Mouse (Mus musculus): ENCODE results near the gene Hexb. TPM values are rescaled to one million over a fixed set of nuclear protein-coding genes. Genes with fewer than 3 reads are reported as not detected.
A peak's percentile ranks its signal among the peaks of the same experiment; 100 is the strongest.

Hexb gene
- polyA plus RNA-seq, 1 experiment: 30.9 TPM

GRCm38 (mm10) chr13:97238181-97238981 lies 40.2 kb upstream of the Hexb start:
- no peak overlapping the region for H3ac ChIP-seq (ENCODE audit: control insufficient read depth, insufficient read length)
- no peaks in the 10 kb centered on the region for H3K27me3 ChIP-seq (ENCODE audit: control insufficient read depth, insufficient read depth, insufficient read length)
- H3K4me3 ChIP-seq: no peak overlapping the region
- H3K4me2 ChIP-seq (ENCODE audit: low read depth): no peak overlapping the region
- peaks cover 20% of the 10 kb centered on the region for H3K79me2 ChIP-seq (ENCODE audit: control insufficient read depth, insufficient read depth)
- no peaks in the 10 kb centered on the region for H3K36me3 ChIP-seq (ENCODE audit: control insufficient read depth, insufficient read depth)
- no peak for TF ChIP-seq REST (IDR thresholded peaks at IDR 0.05; ENCODE audit: insufficient read depth, insufficient read length)
- TF ChIP-seq MAX (IDR thresholded peaks at IDR 0.05; ENCODE audit: low read depth): no peak
- TF ChIP-seq SRF (IDR thresholded peaks at IDR 0.05; ENCODE audit: control insufficient read depth, insufficient read length, low read depth): no peak
- no peak for TF ChIP-seq TCF12 (IDR thresholded peaks at IDR 0.05; ENCODE audit: insufficient read depth, poor library complexity, severe bottlenecking)
- TF ChIP-seq USF1 (IDR thresholded peaks at IDR 0.05; ENCODE audit: low read depth): no peak
- TF ChIP-seq POLR2AphosphoS2 (IDR thresholded peaks at IDR 0.05; ENCODE audit: insufficient read length, low read depth): no peak
- TF ChIP-seq TCF3 (IDR thresholded peaks at IDR 0.05; ENCODE audit: insufficient read length, low read depth): no peak
- no peak for TF ChIP-seq CEBPB (IDR thresholded peaks at IDR 0.05; ENCODE audit: insufficient read depth, poor library complexity, severe bottlenecking)
- no peak for TF ChIP-seq MYOG (IDR thresholded peaks at IDR 0.05; ENCODE audit: control insufficient read depth in 1 of 3, insufficient read depth in 1 of 3, insufficient read length in 2 of 3, low read depth in 2 of 3)
- no peak for TF ChIP-seq POLR2A (IDR thresholded peaks at IDR 0.05; ENCODE audit: insufficient read length, low read depth)
- no peak for TF ChIP-seq MYOD1 (IDR thresholded peaks at IDR 0.05; ENCODE audit: control insufficient read depth in 1 of 3, insufficient read length in 2 of 3, low read depth in 2 of 3)
- no peak for TF ChIP-seq E2F4 (IDR thresholded peaks at IDR 0.05; ENCODE audit: insufficient read depth)

- no peak for TF ChIP-seq POLR2A (IDR thresholded peaks at IDR 0.05; ENCODE audit: insufficient read length, low read depth)
- TF ChIP-seq MYOG (IDR thresholded peaks at IDR 0.05; ENCODE audit: control insufficient read depth in 1 of 3, insufficient read depth in 1 of 3, insufficient read length in 2 of 3, low read depth in 2 of 3): no peak
- TF ChIP-seq MYOD1 (IDR thresholded peaks at IDR 0.05; ENCODE audit: control insufficient read depth in 1 of 3, insufficient read length in 2 of 3, low read depth in 2 of 3): no peak
- no peak for TF ChIP-seq REST (IDR thresholded peaks at IDR 0.05; ENCODE audit: insufficient read depth, insufficient read length)
- Histone ChIP-seq H3K4me3 (no peak overlapping the region), H3ac (ENCODE audit: control insufficient read depth, insufficient read length) (no peak overlapping the region), H3K27me3 (ENCODE audit: control insufficient read depth, insufficient read depth, insufficient read length) (no peaks in the 10 kb centered on the region), H3K4me2 (ENCODE audit: low read depth) (no peak overlapping the region), H3K36me3 (ENCODE audit: control insufficient read depth, insufficient read depth) (no peaks in the 10 kb centered on the region), H3K79me2 (ENCODE audit: control insufficient read depth, insufficient read depth) (peaks cover 14% of the 10 kb centered on the region)
Measured at GRCm38 (mm10) chr13:97237700-97238099, 39.5 kb upstream of the Hexb start.

- H3ac ChIP-seq (ENCODE audit: control insufficient read depth, insufficient read length): no peak overlapping the region
- no peak overlapping the region for H3K4me2 ChIP-seq (ENCODE audit: low read depth)
- no peak for TF ChIP-seq TCF12 (IDR thresholded peaks at IDR 0.05; ENCODE audit: insufficient read depth, poor library complexity, severe bottlenecking)
- no peak for TF ChIP-seq CEBPB (IDR thresholded peaks at IDR 0.05; ENCODE audit: insufficient read depth, poor library complexity, severe bottlenecking)
- no peak for TF ChIP-seq MAX (IDR thresholded peaks at IDR 0.05; ENCODE audit: low read depth)
- TF ChIP-seq MYOD1 (IDR thresholded peaks at IDR 0.05; ENCODE audit: control insufficient read depth in 1 of 3, insufficient read length in 2 of 3, low read depth in 2 of 3): no peak
- no peak for TF ChIP-seq POLR2AphosphoS2 (IDR thresholded peaks at IDR 0.05; ENCODE audit: insufficient read length, low read depth)
- TF ChIP-seq SRF (IDR thresholded peaks at IDR 0.05; ENCODE audit: control insufficient read depth, insufficient read length, low read depth): no peak
- TF ChIP-seq E2F4 (IDR thresholded peaks at IDR 0.05; ENCODE audit: insufficient read depth): no peak
- H3K36me3 ChIP-seq (ENCODE audit: control insufficient read depth, insufficient read depth): no peaks in the 10 kb centered on the region
- no peaks in the 10 kb centered on the region for H3K79me2 ChIP-seq (ENCODE audit: control insufficient read depth, insufficient read depth)
- H3K27me3 ChIP-seq (ENCODE audit: control insufficient read depth, insufficient read depth, insufficient read length): no peaks in the 10 kb centered on the region
- no peak overlapping the region for H3K4me3 ChIP-seq
Measured at GRCm38 (mm10) chr13:97235911-97236310, 37.8 kb upstream of the Hexb start.

- no peak for TF ChIP-seq E2F4 (IDR thresholded peaks at IDR 0.05; ENCODE audit: insufficient read depth)
Measured at GRCm38 (mm10) chr13:97234785-97235417, 36.7 kb upstream of the Hexb start.

GRCm38 (mm10) chr13:97233092-97233491 lies 34.9 kb upstream of the Hexb start:
- Histone ChIP-seq H3K79me2 (ENCODE audit: control insufficient read depth, insufficient read depth) (no peaks in the 10 kb centered on the region), H3ac (ENCODE audit: control insufficient read depth, insufficient read length) (no peak overlapping the region), H3K27me3 (ENCODE audit: control insufficient read depth, insufficient read depth, insufficient read length) (no peaks in the 10 kb centered on the region), H3K4me2 (ENCODE audit: low read depth) (no peak overlapping the region), H3K36me3 (ENCODE audit: control insufficient read depth, insufficient read depth) (no peaks in the 10 kb centered on the region), H3K4me3 (no peak overlapping the region)
- TF ChIP-seq POLR2A (IDR thresholded peaks at IDR 0.05; ENCODE audit: insufficient read length, low read depth) (no peak), MYOG (IDR thresholded peaks at IDR 0.05; ENCODE audit: control insufficient read depth in 1 of 3, insufficient read depth in 1 of 3, insufficient read length in 2 of 3, low read depth in 2 of 3) (no peak), MYOD1 (IDR thresholded peaks at IDR 0.05; ENCODE audit: control insufficient read depth in 1 of 3, insufficient read length in 2 of 3, low read depth in 2 of 3) (no peak)

More at GRCm38 (mm10) chr13:97234785-97235417, 36.7 kb upstream of the Hexb start:
- Histone ChIP-seq H3K4me2 (ENCODE audit: low read depth) (peak overlapping the region; percentile 66), H3K4me3 (no peak overlapping the region), H3K27me3 (ENCODE audit: control insufficient read depth, insufficient read depth, insufficient read length) (no peaks in the 10 kb centered on the region), H3K36me3 (ENCODE audit: control insufficient read depth, insufficient read depth) (no peaks in the 10 kb centered on the region), H3K79me2 (ENCODE audit: control insufficient read depth, insufficient read depth) (no peaks in the 10 kb centered on the region), H3ac (ENCODE audit: control insufficient read depth, insufficient read length) (no peak overlapping the region)
